24 mouse cellular contexts compared by ENCODE assay signal in genomic region chr14:118995226-118995925, GRCm38 (mm10). TPM values are rescaled to one million over a fixed set of nuclear protein-coding genes. Genes with fewer than 3 reads are reported as not detected.
DNase-seq lines count a peak whose midpoint lies in the region; ATAC-seq and TF ChIP-seq lines count a peak whose summit lies in the region.
"Had no signal": no experiment of that assay in that cellular context is flagged by ENCODE, and none has a peak within 500 bp of the region (broad histone marks: within the 10 kb centered on the region; RNA-seq: fewer than 3 reads in every experiment).

No protein-coding gene starts in this region.

- peak; percentile 51; the same call in 1 of the 2 replicates for ATAC-seq in liver, embryonic 16.5 days (ENCODE audit: low read depth)
- no peak for ATAC-seq in liver, postnatal 0 days
- ATAC-seq: activated CD4-positive, CD25-positive, alpha-beta regulatory T cell, adult 4 months; forebrain, embryonic 13.5 days; forebrain, embryonic 16.5 days had no signal

- no peak for TF ChIP-seq CTCF in liver, postnatal 0 days (IDR thresholded peaks at IDR 0.05; ENCODE audit: low read depth)
- no peak for TF ChIP-seq CTCF in lung, adult 2 months (IDR thresholded peaks at IDR 0.05; ENCODE audit: insufficient read depth, low read length)

- peaks cover 47% of the 10 kb centered on the region for H3K36me3 ChIP-seq in heart, embryonic 10.5 days
- no peaks in the 10 kb centered on the region for H3K36me3 ChIP-seq in liver, embryonic 16.5 days (ENCODE audit: control insufficient read depth, insufficient read depth)
- no peaks in the 10 kb centered on the region; the same call in 1 of the 2 replicates for H3K36me3 ChIP-seq in liver, postnatal 0 days (replicated peaks; ENCODE audit: insufficient read depth, low read length)

- H3K27me3 ChIP-seq in heart, embryonic 10.5 days (ENCODE audit: insufficient read depth, poor library complexity, severe bottlenecking), result no peaks in the 10 kb centered on the region
- H3K27me3 ChIP-seq in liver, embryonic 16.5 days (ENCODE audit: control insufficient read depth, insufficient read depth, low read depth, low read length), result no peaks in the 10 kb centered on the region
- no peaks in the 10 kb centered on the region for H3K27me3 ChIP-seq in liver, postnatal 0 days (ENCODE audit: insufficient read depth, low read length)
- H3K27me3 ChIP-seq: forebrain, embryonic 13.5 days; heart, embryonic 13.5 days had no signal

- DNase-seq in heart, adult 11 months, result peak; percentile 17
- DNase-seq in heart, embryonic 10.5 days (ENCODE audit: low spot score), result no peak
- no peak for DNase-seq in liver, postnatal 0 days
- peak; percentile 8 for DNase-seq in lung, postnatal 14 days
- no peak for DNase-seq in lung, adult 2 months
- DNase-seq in gonadal fat pad, adult 2 months (ENCODE audit: low read depth), result peak; percentile 30
- DNase-seq in thymus, postnatal 25 days, result no peak
- DNase-seq: adrenal gland, adult 8-10 months; adrenal gland, postnatal 25 days; cerebellum, adult 18-20 months; cerebellum, adult 9-10 months; cerebellum, postnatal 14 days; gastrocnemius, postnatal 10 days; gastrocnemius, postnatal 36 days; heart, adult 18-20 months; heart, postnatal 14 days; heart, postnatal 4 days had no signal

- H3K27ac ChIP-seq in heart, embryonic 10.5 days, result no peak overlapping the region
- H3K27ac ChIP-seq in liver, embryonic 16.5 days (ENCODE audit: low read length), result no peak overlapping the region
- H3K27ac ChIP-seq in liver, postnatal 0 days (ENCODE audit: low read depth), result no peak overlapping the region
- H3K27ac ChIP-seq: forebrain, embryonic 10.5 days; forebrain, embryonic 13.5 days; heart, embryonic 13.5 days; hindbrain, embryonic 14.5 days had no signal

- no peak for TF ChIP-seq POLR2A in lung, adult 2 months (IDR thresholded peaks at IDR 0.05; ENCODE audit: borderline replicate concordance, extremely low read depth, low read depth, low read length)

- TF ChIP-seq EP300 in liver, postnatal 0 days (IDR thresholded peaks at IDR 0.05; ENCODE audit: low read depth), result no peak

- WGBS in heart, embryonic 10.5 days, result 81% methylated on average over 9 of the region's 9 CpGs
- WGBS in liver, embryonic 16.5 days (ENCODE audit: insufficient replicate concordance), result 62% methylated on average over 9 of the region's 9 CpGs
- WGBS in liver, postnatal 0 days (ENCODE audit: insufficient replicate concordance), result 78% methylated on average over 9 of the region's 9 CpGs
- WGBS in lung, adult 2 months, result 82% methylated on average over 9 of the region's 9 CpGs

- H3K9me3 ChIP-seq in heart, embryonic 10.5 days, result no peaks in the 10 kb centered on the region
- no peaks in the 10 kb centered on the region for H3K9me3 ChIP-seq in liver, embryonic 16.5 days (replicated peaks; ENCODE audit: control insufficient read depth, low read length)
- H3K9me3 ChIP-seq in liver, postnatal 0 days (ENCODE audit: low read length), result no peaks in the 10 kb centered on the region
- H3K9me3 ChIP-seq: forebrain, embryonic 10.5 days; forebrain, embryonic 13.5 days; heart, embryonic 13.5 days had no signal

- H3K4me3 ChIP-seq in heart, embryonic 10.5 days, result no peak overlapping the region
- H3K4me3 ChIP-seq in liver, embryonic 16.5 days (ENCODE audit: low read depth, low read length), result no peak overlapping the region
- no peak overlapping the region for H3K4me3 ChIP-seq in liver, postnatal 0 days (ENCODE audit: low read depth, low read length)
- no peak overlapping the region for H3K4me3 ChIP-seq in lung, adult 2 months (replicated peaks; ENCODE audit: extremely low read depth, low read depth, low read length)
- H3K4me3 ChIP-seq: forebrain, embryonic 10.5 days; forebrain, embryonic 13.5 days; heart, embryonic 13.5 days had no signal

- H3K4me2 ChIP-seq in liver, embryonic 16.5 days (ENCODE audit: low read depth, low read length), result no peak overlapping the region
- H3K4me2 ChIP-seq in liver, postnatal 0 days (ENCODE audit: low read depth, low read length), result no peak overlapping the region
- H3K4me2 ChIP-seq: forebrain, embryonic 13.5 days; heart, embryonic 13.5 days; hindbrain, embryonic 14.5 days had no signal

- no peak overlapping the region for H3K9ac ChIP-seq in liver, embryonic 16.5 days (ENCODE audit: low read depth, low read length)
- H3K9ac ChIP-seq in liver, postnatal 0 days (replicated peaks), result no peak overlapping the region
- H3K9ac ChIP-seq: forebrain, embryonic 13.5 days; heart, embryonic 13.5 days; hindbrain, embryonic 14.5 days had no signal

- no peaks in the 10 kb centered on the region for H3K4me1 ChIP-seq in heart, embryonic 10.5 days
- no peaks in the 10 kb centered on the region for H3K4me1 ChIP-seq in liver, embryonic 16.5 days (ENCODE audit: control insufficient read depth, low read depth, low read length)
- 0 out of 2 replicates have a peak, but pooled peaks cover 5% of the 10 kb centered on the region for H3K4me1 ChIP-seq in liver, postnatal 0 days (ENCODE audit: insufficient read depth)
- H3K4me1 ChIP-seq in lung, adult 2 months (ENCODE audit: control insufficient read depth, insufficient read depth, low read length), result no peaks in the 10 kb centered on the region
- H3K4me1 ChIP-seq: forebrain, embryonic 10.5 days; forebrain, embryonic 13.5 days; heart, embryonic 13.5 days had no signal

RNA-seq across cellular contexts. Expression of gene Dnajc3, which starts 57.6 kb away (rescaled TPM):
- polyA plus RNA-seq in heart, embryonic 10.5 days (2016; fragmentation: Nextera tagmentation; extraction: Ambion mirVana), result 38.0 and 44.3 TPM in 2 replicates
- 30.3 and 31.6 TPM in 2 replicates for polyA plus RNA-seq in liver, embryonic 16.5 days (2015; fragmentation: Nextera tagmentation; extraction: Ambion mirVana)
- 53.6 and 55.3 TPM in 2 replicates for polyA plus RNA-seq in liver, postnatal 0 days (2015; fragmentation: Nextera tagmentation; extraction: Ambion mirVana)
- 20.9 and 22.7 TPM in 2 replicates for polyA plus RNA-seq in lung, adult 2 months (2012; rRNA removed)
- 40.8 and 52.8 TPM in 2 replicates for polyA plus RNA-seq in gonadal fat pad, adult 2 months (2012; rRNA removed)

Comparison
In these comparisons a context has a peak if more than half of its experiments do, and no peak if none do; other contexts are left out.
1. DNase-seq: peak in heart, adult 11 months (single experiment), lung, postnatal 14 days (single experiment) and gonadal fat pad, adult 2 months (single experiment); none in heart, embryonic 10.5 days (single experiment), liver, postnatal 0 days (single experiment), lung, adult 2 months (single experiment) and thymus, postnatal 25 days (single experiment).